Mouse (Mus musculus) heart, embryonic 12.5 days (tissue): Measurements from ENCODE around the gene B3gnt9. TPM values are rescaled to one million over a fixed set of nuclear protein-coding genes. Genes with fewer than 3 reads are reported as not detected.

Experiments
- ATAC-seq: fragments of 200-750 bp; cut with Nextera tagmentation; 2 replicates; pipeline ENCODE4 v1.8.0; 2017; ENCODE audit warnings: moderate TSS enrichment, moderate library complexity; ENCODE audit not compliant: insufficient number of reproducible peaks, low FRiP score
- H3K27ac ChIP-seq: fragments of 300-500 bp; sonication (generic); 2 replicates; pipeline ENCODE4 v1.5.1; 2016; ENCODE audit warnings: mild to moderate bottlenecking, moderate library complexity; ENCODE audit not compliant: poor library complexity, severe bottlenecking
- H3K27me3 ChIP-seq: fragments of 300-500 bp; sonication (generic); replicated peaks from 2 replicates; pipeline ENCODE4 v1.6.1; 2016; ENCODE audit warnings: mild to moderate bottlenecking, moderate library complexity
- H3K36me3 ChIP-seq: fragments of 300-500 bp; sonication (generic); 2 replicates; pipeline ENCODE4 v1.6.1; 2016; ENCODE audit warnings: mild to moderate bottlenecking, moderate library complexity
- H3K4me1 ChIP-seq: fragments of 300-500 bp; sonication (generic); replicated peaks from 2 replicates; pipeline ENCODE4 v1.6.1; 2016; ENCODE audit warnings: mild to moderate bottlenecking
- H3K4me2 ChIP-seq: fragments of 300-500 bp; sonication (generic); 2 replicates; pipeline ENCODE4 v1.6.1; 2016; ENCODE audit warnings: mild to moderate bottlenecking, moderate library complexity
- H3K4me3 ChIP-seq: fragments of 300-500 bp; sonication (generic); 2 replicates; pipeline ENCODE4 v1.5.1; 2016; ENCODE audit warnings: mild to moderate bottlenecking
- H3K9ac ChIP-seq: fragments of 300-500 bp; sonication (generic); 2 replicates; pipeline ENCODE4 v1.6.1; 2016; ENCODE audit warnings: mild to moderate bottlenecking, moderate library complexity
- H3K9me3 ChIP-seq: fragments of 300-500 bp; sonication (generic); replicated peaks from 2 replicates; pipeline ENCODE4 v1.6.1; 2016; ENCODE audit warnings: mild to moderate bottlenecking, moderate library complexity
- WGBS: fragments of 180-500 bp; shearing (Covaris S2); methylation state at CpG from one replicate; pipeline ENCODE4 v1.1.7; 2016; 5-methylcytosine and 5-hydroxymethylcytosine counted together
- polyA plus RNA-seq: library from polyadenylated mRNA; unstranded; fragments of >200 nt; fragmentation: Nextera tagmentation; extraction: Ambion mirVana; gene quantifications from 2 replicates; pipeline ENCODE4 v1.2.1, GENCODE M21; 2016

Gene B3gnt9
- polyA plus RNA-seq, 1 experiment from 2014 or later = 10.2 TPM

- Histone ChIP-seq H3K4me1 (peaks cover 14% of the 10 kb centered on the region), H3K36me3 (peaks cover 13% of the 10 kb centered on the region; the same call in 1 of the 2 replicates), H3K9me3 (no peaks in the 10 kb centered on the region), H3K4me3 (no peak overlapping the region), H3K27ac (no peak overlapping the region), H3K4me2 (no peak overlapping the region), H3K27me3 (peaks cover 65% of the 10 kb centered on the region), H3K9ac (no peak overlapping the region)
- no peak for ATAC-seq
- 82% methylated on average over 12 of the region's 12 CpGs for WGBS
Observed at GRCm38 (mm10) chr8:105281821-105282220, 26.9 kb upstream of the B3gnt9 start.

GRCm38 (mm10) chr8:105280567-105280966 is 25.6 kb upstream of the B3gnt9 start:
- no peak for ATAC-seq
- H3K9me3 ChIP-seq = no peaks in the 10 kb centered on the region

GRCm38 (mm10) chr8:105278911-105279334 is 24.0 kb upstream of the B3gnt9 start:
- H3K4me2 ChIP-seq = peak overlapping the region; percentile 67
- peaks cover 82% of the 10 kb centered on the region for H3K27me3 ChIP-seq
- no peaks in the 10 kb centered on the region for H3K9me3 ChIP-seq
- peak overlapping the region; percentile 33 for H3K4me3 ChIP-seq
- WGBS = 3% methylated on average over 28 of the region's 28 CpGs
- H3K27ac ChIP-seq = no peak overlapping the region
- H3K9ac ChIP-seq = peak overlapping the region; percentile 42; the same call in 1 of the 2 replicates
- H3K4me1 ChIP-seq = peaks cover 29% of the 10 kb centered on the region
- H3K36me3 ChIP-seq = peaks cover 8% of the 10 kb centered on the region; the same call in 1 of the 2 replicates
- ATAC-seq = peak; percentile 26

More at GRCm38 (mm10) chr8:105280567-105280966, 25.6 kb upstream of the B3gnt9 start:
- H3K36me3 ChIP-seq = peaks cover 13% of the 10 kb centered on the region; the same call in 1 of the 2 replicates
- no peak overlapping the region for H3K4me3 ChIP-seq
- H3K27ac ChIP-seq = no peak overlapping the region
- no peak overlapping the region for H3K9ac ChIP-seq
- 74% methylated on average over 3 of the region's 3 CpGs for WGBS
- peaks cover 25% of the 10 kb centered on the region for H3K4me1 ChIP-seq
- peaks cover 74% of the 10 kb centered on the region for H3K27me3 ChIP-seq
- no peak overlapping the region for H3K4me2 ChIP-seq

- Histone ChIP-seq H3K27ac (no peak overlapping the region), H3K4me1 (peaks cover 29% of the 10 kb centered on the region), H3K27me3 (peaks cover 94% of the 10 kb centered on the region), H3K9ac (peak overlapping the region; percentile 49), H3K4me3 (peak overlapping the region; percentile 48), H3K36me3 (peaks cover 2% of the 10 kb centered on the region; the same call in 1 of the 2 replicates), H3K4me2 (peak overlapping the region; percentile 80), H3K9me3 (no peaks in the 10 kb centered on the region)
- 2% methylated on average over 30 of the region's 30 CpGs for WGBS
- peak; percentile 52 for ATAC-seq
Observed at GRCm38 (mm10) chr8:105276292-105277120, 21.6 kb upstream of the B3gnt9 start.

- peaks cover 97% of the 10 kb centered on the region for H3K27me3 ChIP-seq
- H3K36me3 ChIP-seq = no peaks in the 10 kb centered on the region
- no peak for ATAC-seq
- H3K4me3 ChIP-seq = peak within 1 kb of the TSS; percentile 48
- peak within 1 kb of the TSS; percentile 80 for H3K4me2 ChIP-seq
- peak within 1 kb of the TSS; percentile 49 for H3K9ac ChIP-seq
- H3K4me1 ChIP-seq = peaks cover 30% of the 10 kb centered on the region
- H3K9me3 ChIP-seq = no peaks in the 10 kb centered on the region
- 11% methylated on average over 10 of the region's 10 CpGs for WGBS
- H3K27ac ChIP-seq = no peak within 1 kb of the TSS
Observed at GRCm38 (mm10) chr8:105275840-105276239, 20.9 kb upstream of the B3gnt9 start, which contains the start of gene Nol3. Gene Nol3 (plus strand): TSS chr8:105276140.

GRCm38 (mm10) chr8:105275387-105275786 is 20.4 kb upstream of the B3gnt9 start:
- Histone ChIP-seq H3K4me3 (peak overlapping the region; percentile 48), H3K36me3 (no peaks in the 10 kb centered on the region), H3K4me2 (peak overlapping the region; percentile 80), H3K9me3 (no peaks in the 10 kb centered on the region), H3K27me3 (peaks cover 97% of the 10 kb centered on the region), H3K27ac (no peak overlapping the region), H3K4me1 (peaks cover 35% of the 10 kb centered on the region), H3K9ac (peak overlapping the region; percentile 49; the same call in 1 of the 2 replicates)
- ATAC-seq = no peak
- WGBS = 6% methylated on average over 11 of the region's 11 CpGs

GRCm38 (mm10) chr8:105270916-105271186 is 15.9 kb upstream of the B3gnt9 start:
- ATAC-seq = no peak
- H3K9me3 ChIP-seq = peaks cover 5% of the 10 kb centered on the region; the same call in 1 of the 2 replicates

GRCm38 (mm10) chr8:105270101-105270915 is 15.4 kb upstream of the B3gnt9 start:
- Histone ChIP-seq H3K27me3 (peaks cover 97% of the 10 kb centered on the region), H3K4me2 (peak overlapping the region; percentile 87), H3K9ac (peak overlapping the region; percentile 70), H3K4me1 (peaks cover 33% of the 10 kb centered on the region), H3K9me3 (peaks cover 5% of the 10 kb centered on the region; the same call in 1 of the 2 replicates), H3K4me3 (peak overlapping the region; percentile 53), H3K36me3 (no peaks in the 10 kb centered on the region), H3K27ac (no peak overlapping the region)
- ATAC-seq = no peak
- WGBS = 4% methylated on average over 39 of the region's 39 CpGs

More at GRCm38 (mm10) chr8:105270916-105271186, 15.9 kb upstream of the B3gnt9 start:
- Histone ChIP-seq H3K4me1 (peaks cover 38% of the 10 kb centered on the region), H3K4me2 (peak overlapping the region; percentile 87; the same call in 1 of the 2 replicates), H3K9ac (no peak overlapping the region), H3K4me3 (0 out of 2 replicates have a peak overlapping the region, but pooled peaks have one; percentile 0), H3K36me3 (no peaks in the 10 kb centered on the region), H3K27me3 (peaks cover 98% of the 10 kb centered on the region), H3K27ac (no peak overlapping the region)
- 4% methylated on average over 11 of the region's 11 CpGs for WGBS

GRCm38 (mm10) chr8:105269461-105269947 is 14.6 kb upstream of the B3gnt9 start, which contains the start of gene Hsf4:
Gene Hsf4 (plus strand): TSS chr8:105269801.
- peaks cover 37% of the 10 kb centered on the region for H3K4me1 ChIP-seq
- H3K27ac ChIP-seq = no peak within 1 kb of the TSS
- peaks cover 5% of the 10 kb centered on the region; the same call in 1 of the 2 replicates for H3K9me3 ChIP-seq
- H3K4me3 ChIP-seq = peak within 1 kb of the TSS; percentile 53
- under 1% methylated on average over 41 of the region's 42 CpGs for WGBS
- peak within 1 kb of the TSS; percentile 70 for H3K9ac ChIP-seq
- no peak for ATAC-seq
- peak within 1 kb of the TSS; percentile 87 for H3K4me2 ChIP-seq
- peaks cover 89% of the 10 kb centered on the region for H3K27me3 ChIP-seq
- H3K36me3 ChIP-seq = no peaks in the 10 kb centered on the region

GRCm38 (mm10) chr8:105269075-105269458 is 14.1 kb upstream of the B3gnt9 start:
- Histone ChIP-seq H3K4me2 (peak overlapping the region; percentile 87), H3K9me3 (peaks cover 5% of the 10 kb centered on the region; the same call in 1 of the 2 replicates), H3K36me3 (no peaks in the 10 kb centered on the region), H3K4me3 (peak overlapping the region; percentile 53), H3K4me1 (peaks cover 37% of the 10 kb centered on the region), H3K27me3 (peaks cover 85% of the 10 kb centered on the region), H3K9ac (peak overlapping the region; percentile 70), H3K27ac (no peak overlapping the region)
- 3% methylated on average over 10 of the region's 10 CpGs for WGBS
- ATAC-seq = no peak
